8 mouse cellular contexts compared by ENCODE assay signal in the genomic region with DNA sequence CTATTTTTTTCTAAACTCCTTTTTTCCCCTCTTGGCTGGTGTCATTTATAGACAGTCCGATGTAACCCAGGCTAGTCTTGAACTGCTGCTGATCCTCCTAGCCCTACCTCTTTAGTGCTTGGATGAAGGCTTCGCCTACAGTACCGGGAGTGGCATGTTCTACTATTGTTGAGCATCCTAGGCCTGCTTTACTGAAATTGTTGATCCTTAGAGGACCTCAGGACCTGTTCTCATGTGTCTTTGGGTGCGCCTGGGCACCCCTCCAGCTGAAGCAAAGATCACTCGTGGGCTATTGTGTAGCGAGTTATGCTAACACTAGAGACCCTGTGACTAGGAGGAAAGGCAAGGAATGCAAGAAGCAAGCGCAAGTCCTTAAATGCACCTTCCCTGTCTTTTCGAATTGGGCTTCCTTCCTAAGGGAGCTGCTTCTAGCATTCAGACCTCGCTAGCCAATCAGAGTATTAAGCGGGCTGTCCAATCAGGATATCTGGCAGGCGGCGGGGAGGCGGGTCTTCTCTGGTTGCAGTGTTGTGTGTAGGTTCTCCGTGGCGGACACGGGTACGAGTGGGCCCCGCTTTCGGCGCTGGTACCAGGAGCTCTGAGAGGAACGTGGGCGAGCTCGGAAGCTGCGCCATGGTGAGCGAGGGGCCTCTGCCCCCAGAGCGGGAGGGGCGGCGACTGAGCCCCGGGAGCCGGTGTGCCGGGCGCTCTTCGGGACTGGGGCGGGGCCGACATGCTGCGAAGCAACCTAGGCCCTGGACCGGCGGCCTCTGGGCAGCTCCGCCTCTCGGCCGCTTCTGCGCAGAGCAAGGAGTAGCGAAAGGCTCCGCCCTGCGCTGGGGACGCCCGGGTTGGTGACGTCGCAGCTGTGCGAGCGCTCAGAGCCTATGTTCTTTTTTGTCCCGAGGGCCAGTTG. TPM values are rescaled to one million over a fixed set of nuclear protein-coding genes. Genes with fewer than 3 reads are reported as not detected.
A peak's percentile ranks its signal among the peaks of the same experiment; 100 is the strongest.
DNase-seq lines count a peak whose midpoint lies in the region; ATAC-seq and TF ChIP-seq lines count a peak whose summit lies in the region.

No protein-coding gene starts in this region.

- H3K27ac ChIP-seq in embryonic facial prominence, embryonic 13.5 days, result peak overlapping the region; percentile 96
- peak overlapping the region; percentile 92 for H3K27ac ChIP-seq in kidney, adult 2 months (ENCODE audit: insufficient read depth, low read depth, low read length)
- peak overlapping the region; percentile 96 for H3K27ac ChIP-seq in limb, embryonic 12.5 days
- peak overlapping the region; percentile 96 for H3K27ac ChIP-seq in midbrain, embryonic 15.5 days
- H3K27ac ChIP-seq in spleen, adult 2 months (ENCODE audit: insufficient read depth, low read length), result peak overlapping the region; percentile 93

- H3K4me2 ChIP-seq in embryonic facial prominence, embryonic 13.5 days, result peak overlapping the region; percentile 63
- peak overlapping the region; percentile 65 for H3K4me2 ChIP-seq in limb, embryonic 12.5 days
- peak overlapping the region; percentile 57 for H3K4me2 ChIP-seq in midbrain, embryonic 15.5 days

- H3K9ac ChIP-seq in embryonic facial prominence, embryonic 13.5 days, result peak overlapping the region; percentile 87
- H3K9ac ChIP-seq in limb, embryonic 12.5 days (replicated peaks), result peak overlapping the region; percentile 80
- H3K9ac ChIP-seq in midbrain, embryonic 15.5 days, result peak overlapping the region; percentile 92

- no peaks in the 10 kb centered on the region for H3K27me3 ChIP-seq in embryonic facial prominence, embryonic 13.5 days
- no peaks in the 10 kb centered on the region for H3K27me3 ChIP-seq in kidney, adult 2 months (replicated peaks; ENCODE audit: control insufficient read depth, insufficient read depth, low read length)
- H3K27me3 ChIP-seq in limb, embryonic 12.5 days, result no peaks in the 10 kb centered on the region
- H3K27me3 ChIP-seq in midbrain, embryonic 15.5 days (replicated peaks), result no peaks in the 10 kb centered on the region
- H3K27me3 ChIP-seq in spleen, adult 2 months (ENCODE audit: control insufficient read depth, insufficient read depth, low read length), result no peaks in the 10 kb centered on the region

- H3K4me1 ChIP-seq in embryonic facial prominence, embryonic 13.5 days, result peaks cover 7% of the 10 kb centered on the region
- H3K4me1 ChIP-seq in kidney, adult 2 months (ENCODE audit: control insufficient read depth, insufficient read depth, low read length), result peaks cover 10% of the 10 kb centered on the region; the same call in 1 of the 2 replicates
- no peaks in the 10 kb centered on the region; the same call in 1 of the 2 replicates for H3K4me1 ChIP-seq in limb, embryonic 12.5 days (replicated peaks)
- peaks cover 20% of the 10 kb centered on the region for H3K4me1 ChIP-seq in midbrain, embryonic 15.5 days
- H3K4me1 ChIP-seq in spleen, adult 2 months (ENCODE audit: control insufficient read depth, insufficient read depth, insufficient read length), result no peaks in the 10 kb centered on the region; the same call in 1 of the 2 replicates

- no peaks in the 10 kb centered on the region for H3K9me3 ChIP-seq in embryonic facial prominence, embryonic 13.5 days
- H3K9me3 ChIP-seq in limb, embryonic 12.5 days, result no peaks in the 10 kb centered on the region
- no peaks in the 10 kb centered on the region for H3K9me3 ChIP-seq in midbrain, embryonic 15.5 days

- ATAC-seq in embryonic facial prominence, embryonic 13.5 days (ENCODE audit: insufficient number of reproducible peaks, insufficient read depth, low FRiP score, low TSS enrichment, low read depth), result peak; percentile 100
- ATAC-seq in limb, embryonic 12.5 days (ENCODE audit: insufficient number of reproducible peaks, insufficient read depth, low FRiP score, low TSS enrichment, low read depth), result peak; percentile 100
- ATAC-seq in midbrain, embryonic 15.5 days (replicated peaks), result peak; percentile 99

- 4% methylated on average over 52 of the region's 52 CpGs for WGBS in embryonic facial prominence, embryonic 13.5 days
- 3% methylated on average over 52 of the region's 52 CpGs for WGBS in kidney, adult 2 months
- WGBS in limb, embryonic 12.5 days, result 4% methylated on average over 51 of the region's 52 CpGs
- WGBS in midbrain, embryonic 15.5 days, result 3% methylated on average over 52 of the region's 52 CpGs
- 4% methylated on average over 52 of the region's 52 CpGs for WGBS in spleen, adult 2 months

- TF ChIP-seq POLR2A in kidney, adult 2 months (IDR thresholded peaks at IDR 0.05; ENCODE audit: low read depth, low read length), result peak; percentile 33
- TF ChIP-seq POLR2A in spleen, adult 2 months (IDR thresholded peaks at IDR 0.05; ENCODE audit: low read depth, low read length), result no peak; the same call in 1 of the 2 replicates

- DNase-seq in 3134 (ENCODE audit: extremely low read depth, insufficient read length, low spot score), result peak; percentile 96
- DNase-seq in adrenal gland, postnatal 36 days, result peak; percentile 96 to 98
- peak; percentile 97 to 98 for DNase-seq in heart, adult 18-20 months
- peak; percentile 98 for DNase-seq in kidney, adult 2 months
- DNase-seq in spleen, adult 2 months (ENCODE audit: low read depth in 1 of 2, low spot score in 2 of 2), result peak; percentile 90 to 93

- peak overlapping the region; percentile 78 for H3K4me3 ChIP-seq in embryonic facial prominence, embryonic 13.5 days
- peak overlapping the region; percentile 92 for H3K4me3 ChIP-seq in kidney, adult 2 months (ENCODE audit: insufficient read depth, low read depth, low read length)
- peak overlapping the region; percentile 69 for H3K4me3 ChIP-seq in limb, embryonic 12.5 days (replicated peaks)
- peak overlapping the region; percentile 85 for H3K4me3 ChIP-seq in midbrain, embryonic 15.5 days
- H3K4me3 ChIP-seq in spleen, adult 2 months (ENCODE audit: extremely low read depth, insufficient read depth, insufficient read length), result peak overlapping the region; percentile 81

- peaks cover 17% of the 10 kb centered on the region for H3K36me3 ChIP-seq in embryonic facial prominence, embryonic 13.5 days
- no peaks in the 10 kb centered on the region for H3K36me3 ChIP-seq in kidney, adult 2 months (ENCODE audit: control insufficient read depth, insufficient read depth, low read length)
- peaks cover 23% of the 10 kb centered on the region for H3K36me3 ChIP-seq in limb, embryonic 12.5 days
- H3K36me3 ChIP-seq in midbrain, embryonic 15.5 days (replicated peaks), result peaks cover 8% of the 10 kb centered on the region; the same call in 1 of the 2 replicates
- H3K36me3 ChIP-seq in spleen, adult 2 months (ENCODE audit: control insufficient read depth, insufficient read depth, low read length), result peaks cover 5% of the 10 kb centered on the region; the same call in 1 of the 2 replicates

- TF ChIP-seq CTCF in kidney, adult 2 months (conservative IDR thresholded peaks at IDR 0.05; ENCODE audit: insufficient read depth, insufficient read length, low read depth, low read length), result no peak
- no peak for TF ChIP-seq CTCF in spleen, adult 2 months (IDR thresholded peaks at IDR 0.05; ENCODE audit: extremely low read depth, insufficient read depth, insufficient read length, insufficient replicate concordance)

RNA-seq across cellular contexts. Expression of a gene that starts 34.7 kb away (rescaled TPM):
- 1 to 10 TPM; 2.3 to 2.6 TPM for total RNA-seq in adrenal gland, postnatal 36 days (2021)
- 1.6 and 1.7 TPM in 2 replicates for polyA plus RNA-seq in embryonic facial prominence, embryonic 13.5 days (2015; fragmentation: Nextera tagmentation; extraction: Ambion mirVana)
- 1 to 10 TPM; 1.2 to 1.7 TPM for total RNA-seq in heart, adult 18-20 months (2021)
- polyA plus RNA-seq in kidney, adult 2 months (2012; rRNA removed), result 0.41 and 0.52 TPM in 2 replicates
- polyA plus RNA-seq in limb, embryonic 12.5 days (2016; fragmentation: Nextera tagmentation; extraction: Ambion mirVana), result 2.6 and 3.0 TPM in 2 replicates
- polyA plus RNA-seq in midbrain, embryonic 15.5 days (2015; fragmentation: Nextera tagmentation; extraction: Ambion mirVana), result 3.9 TPM in 2 replicates
- polyA plus RNA-seq in spleen, adult 2 months (2012; rRNA removed), result 0.26 and 0.34 TPM in 2 replicates

Comparison
In these comparisons a context has a peak if more than half of its experiments do, and no peak if none do; other contexts are left out.
1. Peak in every context shown above with its lines: DNase-seq, ATAC-seq, H3K4me3 ChIP-seq and H3K27ac ChIP-seq.